Mouse (Mus musculus): Measurements from ENCODE around the gene Gm11020. TPM values are rescaled to one million over a fixed set of nuclear protein-coding genes. Genes with fewer than 3 reads are reported as not detected.
A peak's percentile ranks its signal among the peaks of the same experiment; 100 is the strongest.

The Gm11020 gene
- polyA plus RNA-seq, 1 experiment from 2014 or later: not detected

GRCm38 (mm10) chr8:104332665-104333631, 11.6 kb downstream of the Gm11020 start:
- Histone ChIP-seq H3K27ac (replicated peaks) (no peak overlapping the region), H3K4me1 (no peaks in the 10 kb centered on the region), H3K4me2 (no peak overlapping the region), H3K9ac (no peak overlapping the region), H3K27me3 (replicated peaks) (no peaks in the 10 kb centered on the region), H3K9me3 (no peaks in the 10 kb centered on the region), H3K4me3 (no peak overlapping the region), H3K36me3 (no peaks in the 10 kb centered on the region)
- ATAC-seq (ENCODE audit: extremely low read depth, insufficient number of reproducible peaks, low FRiP score, low TSS enrichment): no peak
- 45% methylated on average over 5 of the region's 5 CpGs for WGBS

DNA sequence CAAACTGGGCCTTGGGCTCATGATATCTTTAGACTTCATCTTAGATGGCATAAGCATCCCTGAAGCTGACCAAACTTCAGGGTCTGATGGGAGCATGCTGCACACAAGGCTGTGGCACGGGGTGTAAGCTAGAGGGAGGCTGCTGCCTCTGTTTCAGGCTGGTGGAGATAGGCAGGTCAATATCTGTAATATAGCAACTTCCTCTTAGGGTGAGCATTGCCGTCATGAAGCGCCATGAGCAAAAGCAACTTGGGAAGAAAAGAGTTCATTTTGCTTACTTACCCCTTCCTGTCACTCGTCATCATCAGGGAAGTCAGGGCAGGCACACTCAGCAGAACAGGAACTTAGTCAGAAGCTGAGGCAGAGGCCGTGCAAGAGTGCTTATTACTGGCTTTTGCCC, 12.4 kb downstream of the Gm11020 start:
- H3K4me3 ChIP-seq: no peak overlapping the region
- no peaks in the 10 kb centered on the region for H3K27me3 ChIP-seq (replicated peaks)
- no peaks in the 10 kb centered on the region for H3K9me3 ChIP-seq
- no peak for ATAC-seq (ENCODE audit: extremely low read depth, insufficient number of reproducible peaks, low FRiP score, low TSS enrichment)
- H3K36me3 ChIP-seq: no peaks in the 10 kb centered on the region
- no peaks in the 10 kb centered on the region for H3K4me1 ChIP-seq
- WGBS: 57% methylated on average over 5 of the region's 5 CpGs
- H3K4me2 ChIP-seq: no peak overlapping the region
- no peak overlapping the region for H3K27ac ChIP-seq (replicated peaks)
- H3K9ac ChIP-seq: no peak overlapping the region

GRCm38 (mm10) chr8:104334196-104334595, 12.8 kb downstream of the Gm11020 start:
- H3K27me3 ChIP-seq (replicated peaks): no peaks in the 10 kb centered on the region
- H3K27ac ChIP-seq (replicated peaks): no peak overlapping the region
- no peak overlapping the region for H3K9ac ChIP-seq
- H3K4me2 ChIP-seq: no peak overlapping the region
- H3K4me3 ChIP-seq: no peak overlapping the region
- 74% methylated on average over 1 of the region's 1 CpGs for WGBS
- no peak for ATAC-seq (ENCODE audit: extremely low read depth, insufficient number of reproducible peaks, low FRiP score, low TSS enrichment)
- H3K36me3 ChIP-seq: no peaks in the 10 kb centered on the region
- H3K9me3 ChIP-seq: no peaks in the 10 kb centered on the region
- peaks cover 3% of the 10 kb centered on the region; the same call in 1 of the 2 replicates for H3K4me1 ChIP-seq

GRCm38 (mm10) chr8:104336806-104337205, 15.4 kb downstream of the Gm11020 start:
- H3K27me3 ChIP-seq (replicated peaks): no peaks in the 10 kb centered on the region
- H3K4me3 ChIP-seq: no peak overlapping the region
- no peak for ATAC-seq (ENCODE audit: extremely low read depth, insufficient number of reproducible peaks, low FRiP score, low TSS enrichment)
- peaks cover 19% of the 10 kb centered on the region for H3K4me1 ChIP-seq
- no peak overlapping the region for H3K9ac ChIP-seq
- 74% methylated on average over 1 of the region's 1 CpGs for WGBS
- no peaks in the 10 kb centered on the region for H3K9me3 ChIP-seq
- H3K36me3 ChIP-seq: no peaks in the 10 kb centered on the region
- no peak overlapping the region for H3K27ac ChIP-seq (replicated peaks)
- no peak overlapping the region for H3K4me2 ChIP-seq

- ATAC-seq (ENCODE audit: extremely low read depth, insufficient number of reproducible peaks, low FRiP score, low TSS enrichment): no peak
- Histone ChIP-seq H3K4me1 (peaks cover 30% of the 10 kb centered on the region), H3K27me3 (replicated peaks) (no peaks in the 10 kb centered on the region), H3K27ac (replicated peaks) (no peak overlapping the region), H3K4me3 (no peak overlapping the region), H3K9me3 (no peaks in the 10 kb centered on the region), H3K9ac (no peak overlapping the region), H3K4me2 (no peak overlapping the region), H3K36me3 (no peaks in the 10 kb centered on the region)
- 54% methylated on average over 3 of the region's 3 CpGs for WGBS
These were observed 16.5 kb downstream of the Gm11020 start for GRCm38 (mm10) chr8:104337890-104338289.

GRCm38 (mm10) chr8:104339229-104339982, 18.0 kb downstream of the Gm11020 start, which contains the start of gene Cmtm3:
Gene Cmtm3, plus strand, starts transcription at chr8:104339410.
- H3K27ac ChIP-seq (replicated peaks): peak within 1 kb of the TSS; percentile 94
- H3K4me3 ChIP-seq: peak within 1 kb of the TSS; percentile 78
- WGBS: 20% methylated on average over 18 of the region's 18 CpGs
- ATAC-seq (ENCODE audit: extremely low read depth, insufficient number of reproducible peaks, low FRiP score, low TSS enrichment): no peak
- H3K9me3 ChIP-seq: no peaks in the 10 kb centered on the region
- peak within 1 kb of the TSS; percentile 83 for H3K4me2 ChIP-seq
- H3K4me1 ChIP-seq: peaks cover 45% of the 10 kb centered on the region
- peak within 1 kb of the TSS; percentile 96 for H3K9ac ChIP-seq
- no peaks in the 10 kb centered on the region for H3K27me3 ChIP-seq (replicated peaks)
- peaks cover 8% of the 10 kb centered on the region for H3K36me3 ChIP-seq

- Histone ChIP-seq H3K4me1 (peaks cover 46% of the 10 kb centered on the region), H3K36me3 (peaks cover 12% of the 10 kb centered on the region), H3K9me3 (no peaks in the 10 kb centered on the region), H3K4me2 (peak overlapping the region; percentile 83), H3K27me3 (replicated peaks) (no peaks in the 10 kb centered on the region), H3K9ac (peak overlapping the region; percentile 96), H3K27ac (replicated peaks) (peak overlapping the region; percentile 94), H3K4me3 (peak overlapping the region; percentile 78)
- ATAC-seq (ENCODE audit: extremely low read depth, insufficient number of reproducible peaks, low FRiP score, low TSS enrichment): no peak
- 3% methylated on average over 6 of the region's 6 CpGs for WGBS
These were observed 18.5 kb downstream of the Gm11020 start for GRCm38 (mm10) chr8:104339983-104340232.

- H3K9ac ChIP-seq: peak overlapping the region; percentile 96
- H3K27me3 ChIP-seq (replicated peaks): no peaks in the 10 kb centered on the region
- H3K4me3 ChIP-seq: peak overlapping the region; percentile 78
- peak; percentile 39 for ATAC-seq (ENCODE audit: extremely low read depth, insufficient number of reproducible peaks, low FRiP score, low TSS enrichment)
- under 1% methylated on average over 45 of the region's 54 CpGs for WGBS
- peak overlapping the region; percentile 83 for H3K4me2 ChIP-seq
- peaks cover 46% of the 10 kb centered on the region for H3K4me1 ChIP-seq
- H3K36me3 ChIP-seq: peaks cover 18% of the 10 kb centered on the region
- peak overlapping the region; percentile 94 for H3K27ac ChIP-seq (replicated peaks)
- H3K9me3 ChIP-seq: no peaks in the 10 kb centered on the region
These were observed 19.1 kb downstream of the Gm11020 start for GRCm38 (mm10) chr8:104340233-104341105.

DNA sequence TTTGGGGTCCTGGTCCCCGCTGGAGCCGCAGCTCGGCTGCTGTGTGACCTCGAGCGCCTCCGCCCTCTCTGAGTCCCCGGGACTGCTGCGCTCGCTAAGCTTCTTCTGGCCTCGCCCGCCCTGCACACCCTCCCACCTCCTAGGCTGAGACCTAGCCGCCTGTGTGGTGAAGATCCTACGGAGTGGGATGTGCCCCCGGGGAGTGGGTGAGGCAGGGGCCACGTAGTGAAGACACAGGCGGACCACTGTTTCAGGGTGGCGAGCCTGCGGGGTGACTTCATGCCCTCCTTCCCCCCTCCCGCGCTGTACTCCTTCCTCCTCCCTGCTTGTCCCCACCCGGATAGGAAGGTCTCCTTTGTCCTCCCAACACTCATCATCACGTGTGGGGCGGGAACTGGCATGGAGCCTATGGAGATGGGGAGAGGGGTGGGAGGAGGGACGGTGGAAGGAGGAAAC, 19.8 kb downstream of the Gm11020 start:
- under 1% methylated on average over 24 of the region's 24 CpGs for WGBS
- H3K4me1 ChIP-seq: peaks cover 46% of the 10 kb centered on the region
- no peaks in the 10 kb centered on the region for H3K27me3 ChIP-seq (replicated peaks)
- peak overlapping the region; percentile 83 for H3K4me2 ChIP-seq
- H3K36me3 ChIP-seq: peaks cover 24% of the 10 kb centered on the region
- peak overlapping the region; percentile 78 for H3K4me3 ChIP-seq
- no peaks in the 10 kb centered on the region for H3K9me3 ChIP-seq
- peak; percentile 57; the same call in 1 of the 2 replicates for ATAC-seq (ENCODE audit: extremely low read depth, insufficient number of reproducible peaks, low FRiP score, low TSS enrichment)
- H3K27ac ChIP-seq (replicated peaks): peak overlapping the region; percentile 94
- peak overlapping the region; percentile 96 for H3K9ac ChIP-seq

GRCm38 (mm10) chr8:104341678-104342077, 20.3 kb downstream of the Gm11020 start:
- 36% methylated on average over 6 of the region's 6 CpGs for WGBS
- Histone ChIP-seq H3K27me3 (replicated peaks) (no peaks in the 10 kb centered on the region), H3K9me3 (no peaks in the 10 kb centered on the region), H3K27ac (replicated peaks) (peak overlapping the region; percentile 94), H3K36me3 (peaks cover 29% of the 10 kb centered on the region), H3K4me2 (peak overlapping the region; percentile 83), H3K4me3 (peak overlapping the region; percentile 78), H3K9ac (peak overlapping the region; percentile 96), H3K4me1 (peaks cover 51% of the 10 kb centered on the region)
- ATAC-seq (ENCODE audit: extremely low read depth, insufficient number of reproducible peaks, low FRiP score, low TSS enrichment): no peak

Measured in heart, embryonic 13.5 days (tissue).